Mouse (Mus musculus) liver, adult 10 weeks (tissue): ENCODE measurements around the gene Snx6. TPM values are rescaled to one million over a fixed set of nuclear protein-coding genes. Genes with fewer than 3 reads are reported as not detected.

ENCODE experiments used
- polyA plus RNA-seq: library from polyadenylated mRNA; stranded (reverse); fragments of 350-450 nt; fragmentation: Illumina TruSeq; extraction: RNeasy Lipid Tissue Mini Kit (QIAGEN cat#74804); gene quantifications from one replicate; pipeline ENCODE4 v1.2.3, GENCODE M21; 2014; ENCODE audit warnings: low read depth, low replicate concordance

Snx6 gene
- polyA plus RNA-seq: 46.6 TPM

GRCm38 (mm10) chr12:54795153-54795998, at the start of gene Snx6:
Snx6 (minus strand) TSS chr12:54795703.

Other genes starting within 250 kb of the Snx6 start
- 171 TPM for gene Sptssa, start 139.1 kb downstream of the Snx6 start, polyA plus RNA-seq
- 46.4 TPM for gene Eapp, start 99.8 kb downstream of the Snx6 start, polyA plus RNA-seq
- gene Cfl2, start 67.2 kb upstream of the Snx6 start, polyA plus RNA-seq: 229 TPM
- not detected for gene Gm20403, start 190.8 kb upstream of the Snx6 start, polyA plus RNA-seq
- gene Baz1a, start 218.6 kb upstream of the Snx6 start, polyA plus RNA-seq: 10.3 TPM